Mouse (Mus musculus): Measurements from ENCODE around the gene Lrp4. TPM values are rescaled to one million over a fixed set of nuclear protein-coding genes. Genes with fewer than 3 reads are reported as not detected.

Gene Lrp4
- total RNA-seq, 2 experiments from 2014 or later, result 27.2 to 28.2 TPM

DNA sequence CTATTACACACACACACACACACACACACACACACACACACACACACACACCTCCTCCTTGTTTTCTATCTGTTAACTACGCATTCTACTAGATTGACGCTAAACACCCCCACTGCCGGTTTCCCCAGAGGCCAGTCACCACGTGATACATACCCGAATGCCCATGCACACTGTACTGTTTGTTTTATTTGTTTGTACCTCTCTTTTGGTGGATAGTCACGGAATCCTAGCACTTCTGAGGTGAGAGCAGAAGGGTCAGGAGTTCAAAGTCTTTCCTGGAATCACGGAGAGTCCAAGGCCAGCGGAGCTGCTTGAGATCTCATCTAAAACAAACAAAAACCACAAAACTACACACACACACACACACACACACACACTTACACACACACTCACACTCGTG is 7.0 kb upstream of the Lrp4 start:
- intact Hi-C loops (cut with DNase I), result no loop called here
- no peak for DNase-seq (ENCODE audit: low spot score in 2 of 2)

DNA sequence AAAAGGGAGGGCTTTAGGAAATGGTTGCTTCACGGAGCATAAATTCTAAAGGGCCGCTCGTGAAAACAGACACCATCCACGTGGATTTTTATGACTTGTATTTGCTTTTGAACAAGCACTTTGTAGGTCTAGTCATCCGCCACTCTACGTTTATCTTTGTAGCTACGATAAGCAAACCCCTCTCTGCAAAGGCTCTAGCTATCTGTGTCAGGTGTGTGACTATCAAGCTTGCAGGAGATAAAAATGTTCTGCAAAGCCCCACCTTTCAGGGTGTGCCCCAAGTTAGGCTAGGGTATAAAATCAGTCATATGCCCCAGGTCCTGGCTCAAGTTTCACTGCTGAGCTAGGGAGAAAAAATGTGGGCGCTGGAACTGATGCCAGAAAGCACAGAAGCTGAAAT is 4.7 kb upstream of the Lrp4 start:
- intact Hi-C loops (cut with DNase I), result no loop called here
- no peak for DNase-seq (ENCODE audit: low spot score in 2 of 2)

- no peak for DNase-seq (ENCODE audit: low spot score in 2 of 2)
- intact Hi-C loops (cut with DNase I), result no loop called here
Measured at GRCm38 (mm10) chr2:91453231-91454075, 3.9 kb upstream of the Lrp4 start.

- DNase-seq (ENCODE audit: low spot score in 2 of 2), result no peak
- intact Hi-C loops (cut with DNase I), result no loop called here
Measured at GRCm38 (mm10) chr2:91454434-91454833, 2.9 kb upstream of the Lrp4 start.

DNA sequence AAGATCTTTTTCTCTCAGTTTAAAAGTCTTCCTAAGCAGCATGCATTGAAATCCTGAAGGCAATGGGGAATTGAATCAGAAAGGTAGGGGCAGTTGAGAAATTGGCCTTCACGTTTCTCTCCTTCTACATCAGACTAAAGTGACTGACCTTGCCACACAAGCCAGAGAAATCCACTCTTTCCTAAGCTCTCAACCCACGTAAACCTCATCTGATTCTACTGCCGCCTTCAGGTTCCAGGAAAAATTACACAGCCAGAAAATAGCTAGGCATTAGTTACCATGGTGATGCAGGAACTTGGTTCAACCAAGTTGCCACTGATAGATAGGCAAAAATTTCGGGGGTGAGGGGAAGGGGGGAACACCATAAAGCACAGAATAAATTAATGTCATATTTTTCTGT is 1.5 kb upstream of the Lrp4 start:
- intact Hi-C loops (cut with DNase I), result loop anchor here (5.0 kb wide), 1 partner anchor 169 kb away; no protein-coding TSS in a partner anchor
- DNase-seq (ENCODE audit: low spot score in 2 of 2), result peak; percentile 47 to 68

DNA sequence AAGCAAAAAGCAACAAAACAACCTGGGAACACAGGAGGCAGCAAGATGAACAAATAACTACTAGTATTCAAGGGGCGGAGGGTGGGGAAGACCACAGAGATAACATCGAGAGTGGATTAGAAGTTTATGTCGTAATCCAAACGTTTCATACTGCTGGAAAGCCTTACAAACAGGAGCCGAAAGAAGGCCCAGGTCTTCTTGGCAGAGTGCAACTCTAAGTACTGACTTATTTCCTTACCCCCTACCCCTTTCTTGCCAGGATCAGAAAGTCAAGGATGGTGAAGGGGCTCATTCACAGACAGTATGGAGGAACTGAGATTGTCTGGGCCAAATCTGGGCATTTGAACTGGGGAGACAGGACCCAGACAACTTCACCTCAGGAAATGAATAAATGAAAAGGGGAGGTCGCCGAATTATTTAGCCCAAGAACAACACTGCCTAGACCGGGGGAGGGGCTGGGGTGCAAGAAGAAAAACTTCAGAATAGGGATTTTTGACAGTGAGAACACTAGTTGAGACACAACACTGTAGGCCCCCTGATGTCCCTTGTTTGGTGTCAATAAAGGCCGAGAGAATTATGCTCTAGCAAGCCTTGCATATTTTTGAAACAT is 715 bp upstream of the Lrp4 start:
- intact Hi-C loops (cut with DNase I), result loop anchor here (5.0 kb wide), 1 partner anchor 169 kb away; no protein-coding TSS in a partner anchor

GRCm38 (mm10) chr2:91457656-91458251 is 443 bp downstream of the Lrp4 start:
- intact Hi-C loops (cut with DNase I), result loop anchor here (5.0 kb wide), 1 partner anchor 170 kb away; no protein-coding TSS in a partner anchor
- DNase-seq (ENCODE audit: low spot score in 2 of 2), result no peak

More for the DNA sequence above, 715 bp upstream of the Lrp4 start:
- no peak for DNase-seq (ENCODE audit: low spot score in 2 of 2)

DNA sequence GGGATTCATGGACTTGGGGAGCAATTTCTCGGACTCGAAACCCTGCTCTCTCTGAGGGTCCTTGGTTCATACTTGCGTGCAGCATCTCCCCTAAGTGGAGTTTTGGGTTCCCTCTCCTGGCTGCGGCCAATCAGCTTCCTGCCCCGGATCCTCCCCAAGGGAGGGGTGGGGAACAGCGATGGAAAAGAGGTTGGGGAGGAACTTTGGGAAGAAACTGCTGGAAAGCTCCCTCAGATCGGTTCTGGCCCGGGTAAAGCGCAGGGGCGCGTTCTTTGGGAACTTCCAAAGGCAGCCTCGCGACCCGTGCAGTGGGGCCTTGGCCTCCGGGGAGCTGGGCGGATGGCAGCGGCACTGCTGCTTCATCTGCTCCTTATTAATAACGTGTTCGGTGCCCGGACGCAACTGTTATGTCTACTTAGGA is 951 bp downstream of the Lrp4 start:
- peak in 1 of 2 experiments; percentile 15 for DNase-seq (ENCODE audit: low spot score in 2 of 2)
- intact Hi-C loops (cut with DNase I), result loop anchor here (5.0 kb wide), 1 partner anchor 171 kb away; no protein-coding TSS in a partner anchor

DNA sequence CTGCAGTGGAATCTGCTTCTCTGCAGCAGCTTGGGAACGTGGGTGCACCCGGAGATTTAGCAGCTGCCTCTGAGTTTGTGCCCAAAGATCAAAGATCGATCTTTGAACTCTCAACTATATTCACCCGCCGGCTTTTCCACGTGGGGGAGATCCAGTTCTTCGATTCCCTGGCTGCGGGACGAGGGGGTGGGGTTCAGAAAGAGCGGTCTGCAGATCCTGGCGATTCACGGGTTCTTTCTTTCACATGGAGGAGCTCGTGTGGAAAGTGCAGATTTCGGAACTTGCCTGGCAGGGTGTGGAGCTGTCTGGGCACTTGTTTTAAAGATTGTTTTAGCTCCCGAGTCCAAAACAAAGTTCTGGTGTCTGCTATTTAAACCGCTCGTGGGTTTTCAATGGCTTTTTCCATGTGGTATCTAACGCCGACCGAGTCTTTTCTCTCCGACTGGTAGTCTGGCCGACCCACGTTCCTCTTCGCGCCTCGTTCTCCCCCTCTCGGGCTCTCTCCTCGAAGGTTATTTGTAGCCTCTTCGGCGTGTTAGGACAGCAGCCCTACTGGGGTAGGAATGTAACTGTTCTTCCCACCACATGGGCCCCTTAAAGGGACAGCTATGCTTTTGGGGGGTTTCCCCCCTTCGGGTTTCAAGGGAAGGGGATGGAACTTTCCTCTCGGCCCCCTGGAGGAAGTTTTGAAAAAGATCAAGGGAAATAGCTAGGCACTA is 1.5 kb downstream of the Lrp4 start:
- intact Hi-C loops (cut with DNase I), result loop anchor here (5.0 kb wide), 1 partner anchor 172 kb away; no protein-coding TSS in a partner anchor
- peak; percentile 34 to 47 for DNase-seq (ENCODE audit: low spot score in 2 of 2)

GRCm38 (mm10) chr2:91460076-91460475 is 2.8 kb downstream of the Lrp4 start:
- intact Hi-C loops (cut with DNase I), result no loop called here
- no peak for DNase-seq (ENCODE audit: low spot score in 2 of 2)

GRCm38 (mm10) chr2:91460771-91461170 is 3.5 kb downstream of the Lrp4 start:
- no peak for DNase-seq (ENCODE audit: low spot score in 2 of 2)
- intact Hi-C loops (cut with DNase I), result no loop called here

- DNase-seq (ENCODE audit: low spot score in 2 of 2), result no peak
Measured at GRCm38 (mm10) chr2:91461341-91461740, 4.0 kb downstream of the Lrp4 start.

GRCm38 (mm10) chr2:91462196-91462595 is 4.9 kb downstream of the Lrp4 start:
- no peak for DNase-seq (ENCODE audit: low spot score in 2 of 2)
- intact Hi-C loops (cut with DNase I), result no loop called here

More at GRCm38 (mm10) chr2:91461341-91461740, 4.0 kb downstream of the Lrp4 start:
- intact Hi-C loops (cut with DNase I), result no loop called here

GRCm38 (mm10) chr2:91462681-91463080 is 5.4 kb downstream of the Lrp4 start:
- intact Hi-C loops (cut with DNase I), result no loop called here
- no peak for DNase-seq (ENCODE audit: low spot score in 2 of 2)

- intact Hi-C loops (cut with DNase I), result no loop called here
- no peak for DNase-seq (ENCODE audit: low spot score in 2 of 2)
Measured at GRCm38 (mm10) chr2:91465934-91466333, 8.6 kb downstream of the Lrp4 start.

DNA sequence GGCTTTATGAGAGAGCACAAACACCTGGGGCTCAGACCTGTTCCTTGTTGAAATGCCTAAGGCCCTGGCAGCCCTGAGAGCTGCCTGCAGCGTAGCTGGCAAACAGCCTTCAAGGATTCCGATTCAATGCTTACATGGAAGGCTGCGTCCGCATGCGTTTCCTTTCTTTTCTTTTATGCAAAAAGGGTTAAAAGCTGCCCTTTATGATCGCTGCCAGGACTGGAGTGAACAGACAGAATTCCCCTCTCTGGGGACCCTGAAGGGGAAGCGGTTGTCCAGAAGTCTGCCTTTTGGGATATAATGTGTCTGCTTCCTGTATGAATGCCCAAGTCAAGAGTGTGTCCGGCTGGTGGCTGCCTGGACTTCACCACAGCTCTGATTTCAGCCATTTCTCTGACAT is 10.3 kb downstream of the Lrp4 start:
- DNase-seq (ENCODE audit: low spot score in 2 of 2), result no peak
- intact Hi-C loops (cut with DNase I), result no loop called here

- DNase-seq (ENCODE audit: low spot score in 2 of 2), result peak; percentile 58 to 67
- intact Hi-C loops (cut with DNase I), result no loop called here
Measured at GRCm38 (mm10) chr2:91470055-91470647, 12.8 kb downstream of the Lrp4 start.

- DNase-seq (ENCODE audit: low spot score in 2 of 2), result no peak
Measured at GRCm38 (mm10) chr2:91474358-91474757, 17.0 kb downstream of the Lrp4 start.

GRCm38 (mm10) chr2:91475791-91476190 is 18.5 kb downstream of the Lrp4 start:
- DNase-seq (ENCODE audit: low spot score in 2 of 2), result no peak
- intact Hi-C loops (cut with DNase I), result no loop called here

More at GRCm38 (mm10) chr2:91474358-91474757, 17.0 kb downstream of the Lrp4 start:
- intact Hi-C loops (cut with DNase I), result no loop called here
